Mouse (Mus musculus): ENCODE data around the gene Syt9.
"Not testable (repeated sequence)": the region's sequence is repeated elsewhere in the genome, so short reads cannot be mapped to it uniquely, and the experiment has no call there.

Gene Syt9

GRCm38 (mm10) chr7:107461699-107462440 lies 91.3 kb downstream of the Syt9 start:
- DNase-seq (ENCODE audit: low spot score), result no peak

GRCm38 (mm10) chr7:107462962-107463361 lies 92.4 kb downstream of the Syt9 start:
- DNase-seq (ENCODE audit: low spot score), result no peak

- no peak for DNase-seq (ENCODE audit: low spot score)
Observed at GRCm38 (mm10) chr7:107465081-107465480, 94.6 kb downstream of the Syt9 start.

GRCm38 (mm10) chr7:107478979-107479965 lies 108.7 kb downstream of the Syt9 start:
- DNase-seq (ENCODE audit: low spot score), result no peak

GRCm38 (mm10) chr7:107485709-107486108 lies 115.2 kb downstream of the Syt9 start:
- DNase-seq (ENCODE audit: low spot score), result not testable (repeated sequence)

- DNase-seq (ENCODE audit: low spot score), result no peak
Observed at GRCm38 (mm10) chr7:107495428-107495827, 124.9 kb downstream of the Syt9 start.

- DNase-seq (ENCODE audit: low spot score), result no peak
Observed at GRCm38 (mm10) chr7:107496923-107497322, 126.4 kb downstream of the Syt9 start.

GRCm38 (mm10) chr7:107500641-107501040 lies 130.1 kb downstream of the Syt9 start:
- DNase-seq (ENCODE audit: low spot score), result no peak

GRCm38 (mm10) chr7:107504761-107505712 lies 134.5 kb downstream of the Syt9 start:
- DNase-seq (ENCODE audit: low spot score), result peak; percentile 15

GRCm38 (mm10) chr7:107507920-107508319 lies 137.4 kb downstream of the Syt9 start:
- no peak for DNase-seq (ENCODE audit: low spot score)

- no peak for DNase-seq (ENCODE audit: low spot score)
Observed at GRCm38 (mm10) chr7:107509740-107510139, 139.2 kb downstream of the Syt9 start.

- DNase-seq (ENCODE audit: low spot score), result no peak
Observed at GRCm38 (mm10) chr7:107516704-107517410, 146.3 kb downstream of the Syt9 start.

- no peak for DNase-seq (ENCODE audit: low spot score)
Observed at GRCm38 (mm10) chr7:107519256-107520025, 148.9 kb downstream of the Syt9 start.

GRCm38 (mm10) chr7:107521411-107521810 lies 150.9 kb downstream of the Syt9 start:
- DNase-seq (ENCODE audit: low spot score), result no peak

GRCm38 (mm10) chr7:107526299-107526698 lies 155.8 kb downstream of the Syt9 start:
- peak; percentile 26 for DNase-seq (ENCODE audit: low spot score)

GRCm38 (mm10) chr7:107528169-107528772 lies 157.7 kb downstream of the Syt9 start:
- no peak for DNase-seq (ENCODE audit: low spot score)

GRCm38 (mm10) chr7:107529364-107529763 lies 158.8 kb downstream of the Syt9 start:
- DNase-seq (ENCODE audit: low spot score), result no peak

- DNase-seq (ENCODE audit: low spot score), result no peak
Observed at GRCm38 (mm10) chr7:107535311-107535710, 164.8 kb downstream of the Syt9 start.

- no peak for DNase-seq (ENCODE audit: low spot score)
Observed at GRCm38 (mm10) chr7:107536516-107536915, 166.0 kb downstream of the Syt9 start.

- DNase-seq (ENCODE audit: low spot score), result no peak
Observed at GRCm38 (mm10) chr7:107540034-107540433, 169.5 kb downstream of the Syt9 start.
